Mouse (Mus musculus) layer of hippocampus, postnatal 10 days (tissue): ENCODE measurements around the gene Homez. TPM values are rescaled to one million over a fixed set of nuclear protein-coding genes. Genes with fewer than 3 reads are reported as not detected.

Experiments used
- DNase-seq, 2 experiments: peaks; one replicate each; pipeline ENCODE4 v3.0.0; 2021; ENCODE audit warnings: low spot score in 2 of 2
- long read RNA-seq: library from polyadenylated mRNA; stranded (forward); transcript quantifications from one replicate; pipeline ENCODE4 v2.0.0, GENCODE M21; 2023
- total RNA-seq, 2 experiments: library from RNA; stranded (reverse); gene quantifications; 2 replicates each; pipeline ENCODE4 v1.2.3; 2021

The Homez gene
- 10 to 100 TPM; 16.6 to 16.8 TPM for total RNA-seq
- long read RNA-seq, full-length matches to known transcripts: 4 of 7 reads
- long read RNA-seq, partial matches to known transcripts: 0 of 7 reads
- long read RNA-seq, other reads (novel, unspliced or antisense): 3 of 7 reads

DNA sequence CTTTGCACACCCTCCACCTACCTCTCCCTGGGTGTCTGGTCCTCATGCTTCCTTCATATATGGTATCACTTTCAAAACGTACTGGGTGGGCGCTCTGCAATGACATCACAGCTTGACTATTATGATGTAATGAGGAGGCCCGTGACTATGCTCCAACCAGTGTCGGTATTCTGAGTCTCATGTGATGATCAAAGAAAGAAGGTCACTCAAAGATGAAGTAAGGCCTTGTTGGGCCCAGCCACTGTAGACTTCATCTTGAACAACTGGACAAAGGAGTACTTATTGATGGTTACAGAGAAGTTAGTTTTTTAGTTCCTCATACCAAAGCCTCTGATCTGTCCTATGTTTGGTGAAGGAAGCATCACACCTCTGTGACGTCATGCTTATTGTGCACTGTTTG lies at the start of gene Homez:
Gene Homez, minus strand, starts transcription at position 101 of the 400 bp plus-strand sequence.
- no peak for DNase-seq

- DNase-seq: no peak
Observed at GRCm38 (mm10) chr14:54920076-54920685, 49.4 kb upstream of the Homez start.

- DNase-seq: peak in 1 of 2 experiments; percentile 44
Observed at GRCm38 (mm10) chr14:54913343-54913742, 42.6 kb upstream of the Homez start.

DNA sequence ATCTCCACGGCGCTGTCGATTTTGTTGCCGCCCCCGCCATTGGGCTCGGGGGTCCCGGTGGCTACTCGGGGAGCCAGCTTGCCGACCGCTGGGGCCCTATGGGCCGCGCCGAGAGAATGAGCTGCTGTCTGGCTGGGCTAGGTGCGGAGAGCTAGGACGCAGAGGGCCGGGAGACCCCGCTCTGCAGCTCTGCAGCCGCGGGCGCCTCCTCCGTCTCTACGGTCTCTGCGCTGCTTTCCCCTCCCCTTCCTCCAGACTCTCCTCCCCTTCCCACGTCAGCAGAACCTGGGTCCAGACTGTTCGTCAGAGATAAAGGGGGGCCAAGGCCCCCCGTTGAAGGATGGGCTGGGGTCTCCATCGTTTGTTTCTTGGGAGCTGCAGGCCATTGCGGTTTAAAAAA lies 42.1 kb upstream of the Homez start, which contains the start of gene Slc22a17:
Gene Slc22a17, minus strand, starts transcription at position 247 of the 400 bp plus-strand sequence.
- DNase-seq: peak; percentile 84 to 88

- DNase-seq: peak in 1 of 2 experiments; percentile 60
Observed at GRCm38 (mm10) chr14:54912109-54912850, 41.5 kb upstream of the Homez start.

DNA sequence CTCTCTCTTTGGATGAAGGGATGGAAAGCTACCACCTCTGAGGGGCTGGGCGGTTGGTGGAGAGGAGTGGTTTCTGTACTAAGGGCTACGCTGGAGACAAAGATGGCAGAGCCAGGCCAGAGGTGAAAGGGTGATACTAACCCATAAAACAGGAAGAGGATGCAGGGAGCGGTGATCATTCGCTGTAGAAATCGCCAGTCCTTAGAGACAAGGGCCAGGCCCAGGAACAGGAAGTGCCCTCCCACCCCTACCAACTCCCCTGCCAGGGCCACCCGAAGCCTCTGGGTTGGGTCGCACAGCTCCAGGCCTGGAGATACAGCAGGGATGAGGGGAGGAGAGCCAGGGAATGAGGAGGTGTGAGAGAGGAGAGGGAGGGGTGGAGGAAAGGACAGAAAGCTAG lies 37.9 kb upstream of the Homez start:
- DNase-seq: no peak

DNA sequence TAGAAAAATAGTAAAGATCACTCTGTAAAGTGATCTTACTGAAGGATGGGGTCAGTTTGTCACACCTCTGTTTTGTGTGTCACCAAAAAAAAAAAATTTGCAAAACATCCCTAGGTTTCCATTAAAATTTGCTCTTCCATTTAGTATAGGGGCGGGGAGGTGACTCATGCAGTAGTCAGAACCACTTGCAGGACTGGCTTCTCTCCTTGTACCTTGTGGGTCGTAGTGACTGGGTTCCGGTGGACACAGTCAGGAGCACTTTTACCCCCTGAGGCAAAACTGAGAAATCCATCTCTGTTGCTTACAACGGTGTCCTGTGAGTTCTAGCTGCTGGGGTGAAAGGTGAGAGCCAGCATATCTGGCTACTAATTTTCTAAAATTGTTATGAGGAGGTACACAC lies 32.9 kb upstream of the Homez start:
- no peak for DNase-seq

DNA sequence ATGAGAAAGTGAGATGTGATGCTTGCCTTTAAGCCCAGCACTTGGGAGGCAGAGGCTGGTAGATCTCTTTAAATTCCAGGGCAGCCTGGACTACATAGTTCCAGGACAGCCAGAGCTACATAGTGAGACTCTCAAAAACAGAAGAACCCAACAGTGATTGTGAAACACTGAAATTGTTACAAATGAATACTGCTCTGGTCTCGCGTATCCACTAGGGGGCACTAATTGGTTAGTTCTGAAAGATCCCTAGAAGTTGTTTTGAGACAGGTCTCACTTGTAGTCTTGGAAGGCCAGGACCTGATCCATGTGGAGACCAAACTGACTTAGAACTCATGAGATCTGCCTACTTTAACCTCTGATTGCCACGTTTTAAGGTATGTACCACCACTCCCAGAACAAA lies 29.6 kb upstream of the Homez start:
- DNase-seq: peak; percentile 71 to 74

DNA sequence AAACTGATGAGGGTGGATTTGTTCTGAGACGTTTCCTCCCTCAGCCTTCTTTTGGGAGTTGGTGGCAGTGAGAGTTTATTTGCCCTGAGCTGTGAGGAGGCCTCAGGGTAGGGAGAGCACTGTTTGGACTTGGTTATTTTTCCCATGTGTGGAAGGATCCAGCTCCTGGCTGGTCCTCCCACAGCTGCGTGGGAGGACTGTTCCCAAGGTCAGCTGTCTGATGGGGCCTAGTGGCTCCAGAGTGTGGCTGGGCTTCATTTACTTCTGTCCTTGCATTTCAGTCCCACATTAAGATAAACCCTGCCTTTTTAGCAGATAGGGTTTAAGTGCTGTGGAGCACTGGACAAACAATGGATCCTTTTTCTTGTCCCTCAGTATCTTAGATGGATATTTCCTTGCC lies 26.7 kb upstream of the Homez start:
- DNase-seq: no peak

GRCm38 (mm10) chr14:54894296-54895151 lies 23.8 kb upstream of the Homez start:
- DNase-seq: no peak

GRCm38 (mm10) chr14:54893651-54894181 lies 23.0 kb upstream of the Homez start:
- DNase-seq: peak; percentile 97 to 98

DNA sequence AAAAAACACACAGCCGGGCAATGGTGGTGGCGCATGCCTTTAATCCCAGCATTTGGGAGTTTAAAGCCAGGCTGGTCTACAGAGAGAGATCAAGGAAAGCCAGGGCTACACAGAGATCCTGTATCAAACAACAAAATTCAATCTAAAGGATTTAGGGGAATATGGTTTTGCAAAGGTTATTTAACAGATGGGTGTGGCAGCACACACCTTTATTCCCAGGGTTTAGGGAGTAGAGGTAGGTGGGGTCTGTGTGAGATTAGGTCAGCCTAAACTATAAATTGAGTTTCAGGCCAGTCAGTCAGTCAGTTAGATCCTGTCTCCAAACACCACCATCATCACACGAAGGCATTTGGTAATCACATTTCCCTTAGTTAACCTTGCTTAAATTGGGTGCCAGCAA lies 21.4 kb upstream of the Homez start, which contains the start of gene Pabpn1:
Gene Pabpn1, plus strand, starts transcription at position 301 of the 400 bp plus-strand sequence.
- no peak for DNase-seq

GRCm38 (mm10) chr14:54885309-54885708 lies 14.5 kb upstream of the Homez start:
- DNase-seq: no peak

DNA sequence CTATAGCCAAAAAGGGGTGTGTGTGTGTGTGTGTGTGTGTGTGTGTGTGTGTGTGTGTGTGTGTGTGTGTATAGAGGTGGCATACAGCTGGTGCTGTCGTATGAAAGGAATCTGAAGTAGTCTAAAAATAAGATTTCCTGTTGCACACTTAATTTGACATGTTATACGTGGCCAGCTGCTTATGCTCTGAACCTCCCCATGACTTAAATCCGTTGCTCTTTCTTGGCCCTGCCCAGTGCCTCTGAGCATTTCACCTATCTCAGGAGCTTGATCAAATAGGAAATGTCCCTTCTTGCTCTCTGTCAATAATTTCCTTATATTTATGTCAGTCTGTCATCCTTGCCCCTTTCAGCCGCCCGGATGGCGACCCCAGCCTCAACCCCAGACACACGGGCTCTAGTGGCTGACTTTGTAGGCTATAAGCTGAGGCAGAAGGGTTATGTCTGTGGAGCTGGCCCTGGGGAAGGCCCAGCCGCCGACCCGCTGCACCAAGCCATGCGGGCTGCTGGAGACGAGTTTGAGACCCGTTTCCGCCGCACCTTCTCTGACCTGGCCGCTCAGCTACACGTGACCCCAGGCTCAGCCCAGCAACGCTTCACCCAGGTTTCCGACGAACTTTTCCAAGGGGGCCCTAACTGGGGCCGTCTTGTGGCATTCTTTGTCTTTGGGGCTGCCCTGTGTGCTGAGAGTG lies 13.4 kb upstream of the Homez start:
- no peak for DNase-seq

- DNase-seq: peak; percentile 75 to 81
Observed at GRCm38 (mm10) chr14:54883154-54884021, 12.6 kb upstream of the Homez start, which contains the start of the genes Bcl2l2 and Gm20521. Gene Bcl2l2 (plus strand): TSS chr14:54883377. Gene Gm20521 (plus strand): TSS chr14:54883441.

- DNase-seq: peak; percentile 58 to 75
Observed at GRCm38 (mm10) chr14:54877048-54877715, 6.4 kb upstream of the Homez start, which contains the start of gene Ppp1r3e. Gene Ppp1r3e (minus strand): TSS chr14:54877550.

DNA sequence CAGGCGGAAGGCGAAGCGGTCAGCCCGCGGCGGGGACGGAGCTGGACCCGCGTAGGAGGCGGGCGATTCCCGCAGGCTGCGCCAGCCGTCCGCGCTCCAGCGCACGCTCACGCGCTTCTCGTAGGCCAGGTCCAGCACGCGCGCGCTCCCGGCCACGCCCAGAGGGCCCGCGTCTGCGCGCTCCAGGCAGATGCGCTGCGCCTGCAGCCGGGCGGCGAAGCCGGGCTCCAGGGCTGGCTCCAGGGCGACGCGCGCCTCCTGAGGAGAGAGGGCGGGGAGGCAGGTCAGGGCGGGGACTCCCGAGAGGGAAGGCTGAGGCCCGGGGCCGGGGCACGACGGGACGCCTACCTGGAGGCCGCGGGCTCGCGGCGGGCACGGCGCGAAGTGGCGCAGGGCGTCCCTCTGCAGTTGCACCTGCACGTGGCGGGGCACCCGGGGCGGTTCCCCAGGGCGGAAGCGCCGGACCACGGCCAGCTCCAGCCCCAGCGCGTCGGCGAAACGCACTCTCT lies 5.8 kb upstream of the Homez start:
- DNase-seq: peak; percentile 85 to 92

- no peak for DNase-seq
Observed at GRCm38 (mm10) chr14:54875844-54876538, 5.2 kb upstream of the Homez start.
